Mouse (Mus musculus): Measurements from ENCODE around the gene Nfe2l2.
"Not testable (repeated sequence)": the region's sequence is repeated elsewhere in the genome, so short reads cannot be mapped to it uniquely, and the experiment has no call there.

Gene Nfe2l2

GRCm38 (mm10) chr2:75716046-75717016, 11.9 kb upstream of the Nfe2l2 start:
- in situ Hi-C loops (cut with MboI; ENCODE audit: unreplicated experiment in 2 of 2), result loop anchor here in 1 of 2 experiments (10.0 kb wide), 1 partner anchor 48 kb away; no protein-coding TSS in a partner anchor

- in situ Hi-C loops (cut with MboI; ENCODE audit: unreplicated experiment in 2 of 2), result loop anchor here in 1 of 2 experiments (10.0 kb wide), 1 partner anchor 50 kb away; no protein-coding TSS in a partner anchor
These were observed 10.3 kb upstream of the Nfe2l2 start for GRCm38 (mm10) chr2:75714766-75715165.

- in situ Hi-C loops (cut with MboI; ENCODE audit: unreplicated experiment in 2 of 2), result loop anchor here in 1 of 2 experiments (10.0 kb wide), 1 partner anchor 52 kb away; no protein-coding TSS in a partner anchor
These were observed 8.6 kb upstream of the Nfe2l2 start for GRCm38 (mm10) chr2:75713083-75713482.

GRCm38 (mm10) chr2:75707420-75707819, 3.0 kb upstream of the Nfe2l2 start:
- in situ Hi-C loops (cut with MboI; ENCODE audit: unreplicated experiment in 2 of 2), result loop anchor here in 1 of 2 experiments (10.0 kb wide), 1 partner anchor 53 kb away; the partner anchor contains the start of gene Hnrnpa3

- in situ Hi-C loops (cut with MboI; ENCODE audit: unreplicated experiment in 2 of 2), result loop anchor here in 1 of 2 experiments (10.0 kb wide), 1 partner anchor 52 kb away; the partner anchor contains the start of gene Hnrnpa3
These were observed 2.0 kb upstream of the Nfe2l2 start for GRCm38 (mm10) chr2:75706435-75706834.

GRCm38 (mm10) chr2:75705162-75705752, 816 bp upstream of the Nfe2l2 start:
- in situ Hi-C loops (cut with MboI; ENCODE audit: unreplicated experiment in 2 of 2), result loop anchor here in 1 of 2 experiments (10.0 kb wide), 1 partner anchor 50 kb away; the partner anchor contains the start of gene Hnrnpa3

- in situ Hi-C loops (cut with MboI; ENCODE audit: unreplicated experiment in 2 of 2), result loop anchor here in 1 of 2 experiments (10.0 kb wide), 1 partner anchor 49 kb away; the partner anchor contains the start of gene Hnrnpa3
These were observed 863 bp downstream of the Nfe2l2 start for GRCm38 (mm10) chr2:75703375-75704181.

- in situ Hi-C loops (cut with MboI; ENCODE audit: unreplicated experiment in 2 of 2), result loop anchor here in 1 of 2 experiments (10.0 kb wide), 1 partner anchor 48 kb away; the partner anchor contains the start of gene Hnrnpa3
These were observed 1.9 kb downstream of the Nfe2l2 start for GRCm38 (mm10) chr2:75702588-75702976.

- in situ Hi-C loops (cut with MboI; ENCODE audit: unreplicated experiment in 2 of 2), result loop anchor here in 1 of 2 experiments (10.0 kb wide), 1 partner anchor 47 kb away; the partner anchor contains the start of gene Hnrnpa3
These were observed 2.4 kb downstream of the Nfe2l2 start for GRCm38 (mm10) chr2:75701822-75702587.

- in situ Hi-C loops (cut with MboI; ENCODE audit: unreplicated experiment in 2 of 2), result loop anchor here in 1 of 2 experiments (10.0 kb wide), 1 partner anchor 46 kb away; the partner anchor contains the start of gene Hnrnpa3
These were observed 3.2 kb downstream of the Nfe2l2 start for GRCm38 (mm10) chr2:75701207-75701606.

- in situ Hi-C loops (cut with MboI; ENCODE audit: unreplicated experiment in 2 of 2), result loop anchor here in 1 of 2 experiments (10.0 kb wide), 1 partner anchor 46 kb away; the partner anchor contains the start of gene Hnrnpa3
These were observed 3.9 kb downstream of the Nfe2l2 start for GRCm38 (mm10) chr2:75700543-75700942.

- in situ Hi-C loops (cut with MboI; ENCODE audit: unreplicated experiment in 2 of 2), result no loop called here
These were observed 5.6 kb downstream of the Nfe2l2 start for GRCm38 (mm10) chr2:75698874-75699273.

- in situ Hi-C loops (cut with MboI; ENCODE audit: unreplicated experiment in 2 of 2), result no loop called here
These were observed 6.4 kb downstream of the Nfe2l2 start for GRCm38 (mm10) chr2:75698007-75698406.

GRCm38 (mm10) chr2:75697222-75697621, 7.2 kb downstream of the Nfe2l2 start:
- in situ Hi-C loops (cut with MboI; ENCODE audit: unreplicated experiment in 2 of 2), result no loop called here

- in situ Hi-C loops (cut with MboI; ENCODE audit: unreplicated experiment in 2 of 2), result no loop called here
These were observed 8.1 kb downstream of the Nfe2l2 start for GRCm38 (mm10) chr2:75696371-75696770.

GRCm38 (mm10) chr2:75695676-75696350, 8.6 kb downstream of the Nfe2l2 start:
- in situ Hi-C loops (cut with MboI; ENCODE audit: unreplicated experiment in 2 of 2), result no loop called here

- in situ Hi-C loops (cut with MboI; ENCODE audit: unreplicated experiment in 2 of 2), result not testable (repeated sequence)
These were observed 9.5 kb downstream of the Nfe2l2 start for GRCm38 (mm10) chr2:75694926-75695325.

GRCm38 (mm10) chr2:75692369-75692768, 12.1 kb downstream of the Nfe2l2 start:
- in situ Hi-C loops (cut with MboI; ENCODE audit: unreplicated experiment in 2 of 2), result no loop called here

Data from v-Abl transformed pro-B cells (cell line).